Mouse (Mus musculus): ENCODE measurements around the gene Evi2b.

Evi2b gene

GRCm38 (mm10) chr11:79521930-79522329 is 1.6 kb downstream of the Evi2b start:
- no peak for DNase-seq (ENCODE audit: extremely low spot score)

GRCm38 (mm10) chr11:79520772-79521171 is 2.8 kb downstream of the Evi2b start:
- no peak for DNase-seq (ENCODE audit: extremely low spot score)

GRCm38 (mm10) chr11:79519878-79520291 is 3.7 kb downstream of the Evi2b start:
- no peak for DNase-seq (ENCODE audit: extremely low spot score)

GRCm38 (mm10) chr11:79519299-79519698 is 4.3 kb downstream of the Evi2b start:
- no peak for DNase-seq (ENCODE audit: extremely low spot score)

GRCm38 (mm10) chr11:79515798-79516197 is 7.8 kb downstream of the Evi2b start:
- no peak for DNase-seq (ENCODE audit: extremely low spot score)

GRCm38 (mm10) chr11:79515331-79515730 is 8.2 kb downstream of the Evi2b start:
- no peak for DNase-seq (ENCODE audit: extremely low spot score)

GRCm38 (mm10) chr11:79511970-79512369 is 11.6 kb downstream of the Evi2b start:
- DNase-seq (ENCODE audit: extremely low spot score), result no peak

- DNase-seq (ENCODE audit: extremely low spot score), result no peak
These were observed 19.1 kb downstream of the Evi2b start for GRCm38 (mm10) chr11:79504506-79504905.

- no peak for DNase-seq (ENCODE audit: extremely low spot score)
These were observed 19.7 kb downstream of the Evi2b start, which contains the start of gene Omg for GRCm38 (mm10) chr11:79503845-79504244. Gene Omg (minus strand): TSS chr11:79504084.

GRCm38 (mm10) chr11:79502917-79503316 is 20.6 kb downstream of the Evi2b start:
- no peak for DNase-seq (ENCODE audit: extremely low spot score)

- DNase-seq (ENCODE audit: extremely low spot score), result no peak
These were observed 28.4 kb downstream of the Evi2b start for GRCm38 (mm10) chr11:79494976-79495800.

- DNase-seq (ENCODE audit: extremely low spot score), result no peak
These were observed 38.8 kb downstream of the Evi2b start for GRCm38 (mm10) chr11:79484721-79485120.

- no peak for DNase-seq (ENCODE audit: extremely low spot score)
These were observed 39.6 kb downstream of the Evi2b start for GRCm38 (mm10) chr11:79483876-79484528.

GRCm38 (mm10) chr11:79483392-79483791 is 40.2 kb downstream of the Evi2b start:
- DNase-seq (ENCODE audit: extremely low spot score), result no peak

- no peak for DNase-seq (ENCODE audit: extremely low spot score)
These were observed 55.5 kb downstream of the Evi2b start for GRCm38 (mm10) chr11:79468097-79468496.

All from embryo, embryonic 9.5 days (tissue).